Mouse (Mus musculus): ENCODE results near the gene Wfdc2. TPM values are rescaled to one million over a fixed set of nuclear protein-coding genes. Genes with fewer than 3 reads are reported as not detected.

The Wfdc2 gene
- polyA plus RNA-seq, 1 experiment = 0.33 TPM

DNA sequence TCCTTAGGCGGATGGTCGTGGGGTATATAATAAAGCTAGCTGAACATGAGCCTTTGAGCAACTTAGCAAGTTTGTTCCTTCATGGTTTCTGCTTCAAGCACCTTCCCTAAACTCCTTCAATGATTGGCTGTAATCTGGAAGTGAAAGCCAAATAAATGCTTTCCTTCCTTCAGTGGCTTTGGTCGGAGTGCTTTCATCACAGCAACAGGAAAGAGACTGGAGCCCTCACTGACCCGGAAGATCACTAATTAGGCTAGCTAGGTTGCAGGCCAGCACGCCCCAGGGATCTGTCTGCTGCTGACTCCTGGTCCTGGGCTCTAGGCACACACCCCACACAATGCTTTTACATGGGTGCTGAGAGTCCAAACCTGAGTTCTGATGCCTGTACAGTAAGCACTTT, 33.7 kb upstream of the Wfdc2 start:
- H3K27ac ChIP-seq (ENCODE audit: insufficient read depth, low read length) = no peak overlapping the region
- no peaks in the 10 kb centered on the region for H3K36me3 ChIP-seq (ENCODE audit: control insufficient read depth, insufficient read depth, low read length)
- no peaks in the 10 kb centered on the region; the same call in 1 of the 2 replicates for H3K4me1 ChIP-seq (ENCODE audit: control insufficient read depth, insufficient read depth, insufficient read length)
- DNase-seq (ENCODE audit: low read depth in 1 of 2, low spot score in 2 of 2) = no peak
- H3K27me3 ChIP-seq (ENCODE audit: control insufficient read depth, insufficient read depth, low read length) = no peaks in the 10 kb centered on the region
- 66% methylated on average over 5 of the region's 5 CpGs for WGBS
- TF ChIP-seq POLR2A (IDR thresholded peaks at IDR 0.05; ENCODE audit: low read depth, low read length) (no peak), CTCF (IDR thresholded peaks at IDR 0.05; ENCODE audit: extremely low read depth, insufficient read depth, insufficient read length, insufficient replicate concordance) (no peak)
- no peak overlapping the region for H3K4me3 ChIP-seq (ENCODE audit: extremely low read depth, insufficient read depth, insufficient read length)

DNA sequence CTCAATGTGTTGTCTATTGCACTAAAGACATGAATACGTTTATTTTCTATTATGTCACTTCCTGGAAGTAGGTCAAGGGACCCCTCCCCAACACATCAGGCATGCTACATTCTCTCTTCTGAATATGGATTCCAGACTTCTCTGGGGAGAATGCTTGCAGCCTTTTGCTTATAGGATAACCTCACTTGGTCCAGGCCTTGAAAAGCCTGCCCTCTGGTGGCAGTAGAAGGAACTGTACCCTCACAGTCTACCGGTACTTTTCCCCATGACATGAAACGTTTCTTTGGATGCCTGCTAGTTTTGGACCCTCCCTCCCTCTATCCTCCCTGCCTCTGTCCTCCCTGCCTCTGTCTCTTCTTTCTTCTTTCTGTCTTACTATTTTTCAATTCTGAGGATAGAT, 31.0 kb upstream of the Wfdc2 start:
- TF ChIP-seq POLR2A (IDR thresholded peaks at IDR 0.05; ENCODE audit: low read depth, low read length) (no peak), CTCF (IDR thresholded peaks at IDR 0.05; ENCODE audit: extremely low read depth, insufficient read depth, insufficient read length, insufficient replicate concordance) (peak; percentile 82; the same call in 1 of the 2 replicates)
- no peaks in the 10 kb centered on the region for H3K27me3 ChIP-seq (ENCODE audit: control insufficient read depth, insufficient read depth, low read length)
- no peaks in the 10 kb centered on the region for H3K36me3 ChIP-seq (ENCODE audit: control insufficient read depth, insufficient read depth, low read length)
- DNase-seq (ENCODE audit: low read depth in 1 of 2, low spot score in 2 of 2) = peak; percentile 45 to 74
- no peaks in the 10 kb centered on the region; the same call in 1 of the 2 replicates for H3K4me1 ChIP-seq (ENCODE audit: control insufficient read depth, insufficient read depth, insufficient read length)
- H3K4me3 ChIP-seq (ENCODE audit: extremely low read depth, insufficient read depth, insufficient read length) = no peak overlapping the region
- 6% methylated on average over 3 of the region's 3 CpGs for WGBS
- H3K27ac ChIP-seq (ENCODE audit: insufficient read depth, low read length) = no peak overlapping the region

DNA sequence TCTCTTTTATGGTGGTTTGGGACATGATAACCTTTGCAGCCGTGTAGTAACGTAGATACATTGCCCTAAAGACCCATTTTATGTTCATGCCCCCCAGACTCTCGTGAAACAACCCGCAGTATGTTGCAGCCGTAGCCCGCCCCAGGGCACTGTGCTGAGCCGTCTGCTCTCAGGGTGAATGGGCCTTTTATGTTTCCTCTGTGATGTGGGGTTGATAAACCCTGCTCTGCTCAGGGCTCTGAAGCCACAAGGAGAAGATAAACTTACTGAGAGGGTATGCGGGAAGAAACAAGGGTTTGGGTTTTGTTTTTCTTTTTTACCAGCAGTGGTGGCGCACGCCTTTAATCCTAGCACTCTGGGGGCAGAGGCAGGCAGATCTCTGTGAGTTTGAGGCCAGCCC, 27.9 kb upstream of the Wfdc2 start:
- no peaks in the 10 kb centered on the region for H3K27me3 ChIP-seq (ENCODE audit: control insufficient read depth, insufficient read depth, low read length)
- WGBS = 67% methylated on average over 10 of the region's 10 CpGs

DNA sequence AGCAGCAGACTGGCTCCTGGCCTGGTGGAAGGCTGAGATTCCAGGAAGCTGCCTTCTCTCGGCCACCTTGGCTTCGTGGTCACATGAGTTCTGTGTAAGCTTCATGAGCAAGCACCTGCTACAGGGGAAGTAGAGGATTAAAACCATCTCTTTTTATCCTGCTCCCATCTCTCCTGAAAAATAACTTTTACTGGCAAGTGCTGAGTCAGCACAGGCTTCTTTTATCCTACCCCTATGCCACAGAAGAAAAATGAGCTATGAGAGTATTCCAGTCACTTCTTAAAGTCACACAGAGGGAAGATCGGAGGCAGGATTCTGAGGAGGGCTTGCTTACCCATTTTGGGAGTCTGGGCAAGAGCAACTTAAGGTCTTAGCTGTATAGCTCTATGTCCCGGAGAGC, 25.2 kb upstream of the Wfdc2 start:
- 56% methylated on average over 4 of the region's 4 CpGs for WGBS

More for the DNA sequence above, 27.9 kb upstream of the Wfdc2 start:
- no peak overlapping the region for H3K27ac ChIP-seq (ENCODE audit: insufficient read depth, low read length)
- H3K36me3 ChIP-seq (ENCODE audit: control insufficient read depth, insufficient read depth, low read length) = no peaks in the 10 kb centered on the region
- no peak for DNase-seq (ENCODE audit: low read depth in 1 of 2, low spot score in 2 of 2)
- no peak overlapping the region for H3K4me3 ChIP-seq (ENCODE audit: extremely low read depth, insufficient read depth, insufficient read length)
- no peaks in the 10 kb centered on the region for H3K4me1 ChIP-seq (ENCODE audit: control insufficient read depth, insufficient read depth, insufficient read length)
- TF ChIP-seq POLR2A (IDR thresholded peaks at IDR 0.05; ENCODE audit: low read depth, low read length) = no peak
- no peak for TF ChIP-seq CTCF (IDR thresholded peaks at IDR 0.05; ENCODE audit: extremely low read depth, insufficient read depth, insufficient read length, insufficient replicate concordance)

DNA sequence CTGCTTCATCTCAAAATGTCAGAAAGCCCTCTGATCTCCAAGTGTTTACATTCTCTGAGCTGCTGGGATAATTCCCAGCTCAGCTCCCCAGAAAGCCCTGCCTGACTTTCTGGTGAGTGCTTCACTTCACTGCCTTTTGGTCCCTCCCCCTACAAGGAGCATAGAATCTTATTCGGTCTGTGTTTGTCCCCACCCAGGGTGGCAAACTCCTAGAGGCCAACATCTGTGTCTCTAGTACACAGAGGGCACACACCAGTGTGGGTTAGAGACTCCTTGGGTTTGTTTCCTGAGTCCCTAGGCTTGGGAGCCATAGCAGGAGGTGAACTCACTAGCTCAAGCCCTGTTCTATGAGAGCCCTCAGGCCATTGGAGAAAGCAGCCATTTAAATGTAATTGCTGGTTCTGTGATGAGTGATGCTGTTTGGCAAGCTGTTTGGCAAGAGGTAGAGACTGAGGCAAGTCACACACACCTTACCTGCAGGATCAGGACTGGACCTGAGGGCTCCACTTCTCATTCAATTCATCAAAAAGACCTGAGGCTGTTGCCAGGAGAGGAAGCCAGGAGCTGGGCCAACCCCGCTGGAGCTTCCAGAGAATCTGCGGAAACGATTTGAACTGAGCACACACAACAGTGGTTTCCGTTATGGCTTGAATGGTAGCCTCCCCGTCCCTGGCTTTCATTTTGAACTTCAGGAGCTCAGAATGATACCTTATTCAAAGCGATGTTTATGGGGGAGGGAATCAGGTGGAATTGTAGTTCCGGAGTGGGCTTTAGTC, 21.4 kb upstream of the Wfdc2 start:
- DNase-seq (ENCODE audit: low read depth in 1 of 2, low spot score in 2 of 2) = no peak
- Histone ChIP-seq H3K27ac (ENCODE audit: insufficient read depth, low read length) (no peak overlapping the region), H3K27me3 (ENCODE audit: control insufficient read depth, insufficient read depth, low read length) (no peaks in the 10 kb centered on the region), H3K4me1 (ENCODE audit: control insufficient read depth, insufficient read depth, insufficient read length) (no peaks in the 10 kb centered on the region; the same call in 1 of the 2 replicates), H3K4me3 (ENCODE audit: extremely low read depth, insufficient read depth, insufficient read length) (no peak overlapping the region), H3K36me3 (ENCODE audit: control insufficient read depth, insufficient read depth, low read length) (no peaks in the 10 kb centered on the region)
- TF ChIP-seq POLR2A (IDR thresholded peaks at IDR 0.05; ENCODE audit: low read depth, low read length) (no peak), CTCF (IDR thresholded peaks at IDR 0.05; ENCODE audit: extremely low read depth, insufficient read depth, insufficient read length, insufficient replicate concordance) (no peak)
- 35% methylated on average over 8 of the region's 8 CpGs for WGBS

More for the DNA sequence above, 25.2 kb upstream of the Wfdc2 start:
- no peak overlapping the region for H3K27ac ChIP-seq (ENCODE audit: insufficient read depth, low read length)
- H3K36me3 ChIP-seq (ENCODE audit: control insufficient read depth, insufficient read depth, low read length) = no peaks in the 10 kb centered on the region
- H3K27me3 ChIP-seq (ENCODE audit: control insufficient read depth, insufficient read depth, low read length) = no peaks in the 10 kb centered on the region
- H3K4me1 ChIP-seq (ENCODE audit: control insufficient read depth, insufficient read depth, insufficient read length) = no peaks in the 10 kb centered on the region
- H3K4me3 ChIP-seq (ENCODE audit: extremely low read depth, insufficient read depth, insufficient read length) = no peak overlapping the region
- no peak for TF ChIP-seq CTCF (IDR thresholded peaks at IDR 0.05; ENCODE audit: extremely low read depth, insufficient read depth, insufficient read length, insufficient replicate concordance)
- TF ChIP-seq POLR2A (IDR thresholded peaks at IDR 0.05; ENCODE audit: low read depth, low read length) = no peak
- no peak for DNase-seq (ENCODE audit: low read depth in 1 of 2, low spot score in 2 of 2)

DNA sequence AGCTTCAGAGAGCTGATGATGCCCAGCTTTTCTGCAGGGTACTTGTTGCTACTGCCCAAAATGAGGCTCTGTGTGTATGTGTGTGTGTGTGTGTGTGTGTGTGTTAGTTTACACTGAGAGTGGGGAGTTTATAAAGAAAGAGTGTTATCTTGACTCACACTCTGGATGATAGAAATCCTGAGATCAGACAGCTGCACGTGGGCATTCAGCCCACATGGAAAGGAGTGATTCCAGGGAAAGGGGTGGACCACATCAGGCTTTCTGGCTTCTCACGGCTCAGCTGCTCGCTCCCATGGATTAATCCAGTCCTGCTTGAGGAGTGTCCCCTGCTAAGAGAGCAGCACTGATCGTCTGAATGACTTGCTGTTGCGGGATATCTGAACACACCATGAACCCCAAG, 20.1 kb upstream of the Wfdc2 start:
- H3K36me3 ChIP-seq (ENCODE audit: control insufficient read depth, insufficient read depth, low read length) = no peaks in the 10 kb centered on the region
- H3K4me3 ChIP-seq (ENCODE audit: extremely low read depth, insufficient read depth, insufficient read length) = no peak overlapping the region
- no peak for TF ChIP-seq POLR2A (IDR thresholded peaks at IDR 0.05; ENCODE audit: low read depth, low read length)
- 87% methylated on average over 5 of the region's 5 CpGs for WGBS
- H3K27ac ChIP-seq (ENCODE audit: insufficient read depth, low read length) = no peak overlapping the region
- DNase-seq (ENCODE audit: low read depth in 1 of 2, low spot score in 2 of 2) = no peak
- no peaks in the 10 kb centered on the region; the same call in 1 of the 2 replicates for H3K4me1 ChIP-seq (ENCODE audit: control insufficient read depth, insufficient read depth, insufficient read length)
- H3K27me3 ChIP-seq (ENCODE audit: control insufficient read depth, insufficient read depth, low read length) = no peaks in the 10 kb centered on the region

DNA sequence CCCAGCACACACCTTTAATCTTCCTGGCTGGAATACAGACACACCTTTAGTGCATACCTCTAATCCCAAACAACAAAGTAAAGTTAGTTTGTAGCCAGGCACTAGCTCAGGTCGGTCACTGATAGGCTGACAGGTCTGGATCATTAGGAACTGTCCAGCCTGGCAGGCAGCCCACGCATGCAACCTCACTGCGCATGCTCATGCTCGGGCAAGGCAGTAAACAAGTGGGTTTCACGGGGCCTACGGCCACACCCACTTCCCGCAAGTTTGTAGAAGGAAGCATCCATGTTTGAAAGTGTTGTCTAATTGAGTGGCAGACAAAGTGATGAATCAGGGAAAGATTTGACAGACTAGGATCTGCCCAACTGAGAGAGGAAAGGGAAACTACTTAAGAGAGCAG, 19.6 kb upstream of the Wfdc2 start:
- DNase-seq (ENCODE audit: low read depth in 1 of 2, low spot score in 2 of 2) = no peak

More for the DNA sequence above, 19.6 kb upstream of the Wfdc2 start:
- TF ChIP-seq POLR2A (IDR thresholded peaks at IDR 0.05; ENCODE audit: low read depth, low read length) = no peak
- no peak for TF ChIP-seq CTCF (IDR thresholded peaks at IDR 0.05; ENCODE audit: extremely low read depth, insufficient read depth, insufficient read length, insufficient replicate concordance)
- Histone ChIP-seq H3K4me1 (ENCODE audit: control insufficient read depth, insufficient read depth, insufficient read length) (no peaks in the 10 kb centered on the region; the same call in 1 of the 2 replicates), H3K4me3 (ENCODE audit: extremely low read depth, insufficient read depth, insufficient read length) (no peak overlapping the region), H3K36me3 (ENCODE audit: control insufficient read depth, insufficient read depth, low read length) (no peaks in the 10 kb centered on the region), H3K27me3 (ENCODE audit: control insufficient read depth, insufficient read depth, low read length) (no peaks in the 10 kb centered on the region), H3K27ac (ENCODE audit: insufficient read depth, low read length) (no peak overlapping the region)
- WGBS = 85% methylated on average over 7 of the region's 7 CpGs

All from spleen, adult 2 months (tissue).